Mouse (Mus musculus): ENCODE results near the gene Csnk1e.
A peak's percentile ranks its signal among the peaks of the same experiment; 100 is the strongest.
"Not testable (repeated sequence)": the region's sequence is repeated elsewhere in the genome, so short reads cannot be mapped to it uniquely, and the experiment has no call there.

Csnk1e gene

GRCm38 (mm10) chr15:79455106-79455810 lies at the start of gene Csnk1e:
Gene Csnk1e (minus strand): TSS chr15:79455566.
- DNase-seq (ENCODE audit: extremely low read depth, insufficient read length, low spot score), result peak; percentile 74

- no peak for DNase-seq (ENCODE audit: extremely low read depth, insufficient read length, low spot score)
Observed at GRCm38 (mm10) chr15:79504707-79505452, 49.5 kb upstream of the Csnk1e start, which contains the start of gene Kcnj4. Gene Kcnj4 (minus strand): TSS chr15:79505241.

- DNase-seq (ENCODE audit: extremely low read depth, insufficient read length, low spot score), result no peak
Observed at GRCm38 (mm10) chr15:79503438-79503837, 48.1 kb upstream of the Csnk1e start.

- DNase-seq (ENCODE audit: extremely low read depth, insufficient read length, low spot score), result no peak
Observed at GRCm38 (mm10) chr15:79502891-79503341, 47.5 kb upstream of the Csnk1e start.

DNA sequence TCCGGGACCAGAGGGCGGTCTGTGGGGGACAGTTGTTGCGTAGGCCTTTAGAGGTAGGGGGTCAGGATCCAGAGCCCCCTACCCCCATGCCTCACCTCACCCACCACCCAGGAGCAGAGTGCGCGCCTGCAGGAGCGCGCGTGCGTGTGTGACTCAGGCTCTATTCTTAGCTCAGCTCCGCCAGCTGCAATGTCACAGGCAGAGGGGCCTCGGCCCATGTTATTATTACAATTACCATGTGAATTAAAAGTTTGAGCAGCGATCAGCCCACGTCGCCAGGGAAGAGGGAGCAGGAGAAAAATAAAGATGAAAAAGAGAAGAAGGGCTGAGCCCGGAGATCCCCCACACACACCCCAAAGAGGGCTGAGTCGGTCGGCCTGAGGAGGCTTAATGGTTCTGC lies 44.7 kb upstream of the Csnk1e start:
- no peak for DNase-seq (ENCODE audit: extremely low read depth, insufficient read length, low spot score)

DNA sequence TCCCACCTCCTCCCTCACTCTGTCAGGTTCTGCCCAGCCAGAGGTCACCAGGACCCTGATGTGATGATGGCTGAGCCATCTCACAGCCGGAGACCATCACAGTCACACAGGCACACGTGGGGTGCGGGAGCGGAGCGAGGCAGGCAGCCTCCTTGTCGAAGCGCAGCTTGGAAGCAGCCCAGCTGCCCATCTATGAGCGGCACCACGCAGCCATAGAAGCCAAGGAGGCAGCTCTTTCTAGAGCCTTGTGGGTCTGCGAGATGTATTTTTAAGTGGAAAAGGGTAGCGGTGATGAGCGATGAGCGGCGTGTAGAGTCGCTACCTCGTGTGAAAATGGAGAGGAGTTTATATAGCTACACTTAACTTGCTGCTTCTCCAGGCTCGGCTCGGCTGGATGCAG lies 38.2 kb upstream of the Csnk1e start:
- DNase-seq (ENCODE audit: extremely low read depth, insufficient read length, low spot score), result no peak

- no peak for DNase-seq (ENCODE audit: extremely low read depth, insufficient read length, low spot score)
Observed at GRCm38 (mm10) chr15:79489463-79489862, 34.1 kb upstream of the Csnk1e start.

DNA sequence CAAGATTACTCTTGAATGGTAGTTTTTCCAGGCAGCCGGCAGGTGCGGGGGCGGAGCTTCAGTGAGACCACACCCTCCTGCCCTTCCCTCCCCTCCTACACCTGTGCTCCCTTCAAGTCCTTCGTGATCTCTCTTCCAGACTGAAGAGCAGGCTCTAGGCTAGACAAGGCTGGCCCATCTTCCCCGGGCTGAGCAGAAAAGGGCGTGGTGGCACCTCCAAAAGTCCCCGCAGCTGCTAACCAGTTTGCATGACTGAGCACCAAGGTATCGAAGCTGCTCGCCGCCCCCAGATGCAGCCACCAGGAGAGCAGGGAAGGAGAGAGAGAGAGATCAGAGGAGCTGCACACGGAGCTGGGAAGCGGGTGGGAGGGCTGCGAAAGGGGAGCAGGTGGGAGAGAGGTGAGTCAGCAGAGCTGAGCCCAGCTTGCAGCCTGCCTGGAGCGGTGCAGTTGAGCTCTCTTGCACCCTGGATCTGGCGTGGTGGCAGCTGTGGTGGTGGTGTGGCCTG lies 25.9 kb upstream of the Csnk1e start:
- no peak for DNase-seq (ENCODE audit: extremely low read depth, insufficient read length, low spot score)

DNA sequence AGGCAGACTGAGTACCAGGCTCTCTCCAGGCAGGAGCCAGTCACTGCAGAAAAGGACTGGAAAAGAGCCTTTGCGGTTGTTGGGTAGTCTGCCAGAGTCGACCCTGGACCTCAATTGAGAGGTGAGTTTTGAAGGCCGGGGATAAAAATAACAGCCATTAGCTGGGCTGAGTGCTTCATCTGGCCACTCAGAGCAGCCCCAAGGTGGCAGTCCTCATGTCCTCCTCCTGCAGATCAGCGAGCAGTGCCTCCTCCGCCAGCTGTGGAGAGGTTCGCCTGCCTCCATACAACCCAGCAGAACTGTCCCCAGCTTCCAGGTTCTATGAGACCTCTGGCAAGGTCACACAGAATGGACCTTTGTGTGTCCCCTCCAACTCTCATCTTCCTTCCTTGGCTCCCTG lies 21.9 kb upstream of the Csnk1e start:
- no peak for DNase-seq (ENCODE audit: extremely low read depth, insufficient read length, low spot score)

- DNase-seq (ENCODE audit: extremely low read depth, insufficient read length, low spot score), result no peak
Observed at GRCm38 (mm10) chr15:79473638-79474355, 18.4 kb upstream of the Csnk1e start.

- DNase-seq (ENCODE audit: extremely low read depth, insufficient read length, low spot score), result no peak
Observed at GRCm38 (mm10) chr15:79473042-79473441, 17.7 kb upstream of the Csnk1e start.

DNA sequence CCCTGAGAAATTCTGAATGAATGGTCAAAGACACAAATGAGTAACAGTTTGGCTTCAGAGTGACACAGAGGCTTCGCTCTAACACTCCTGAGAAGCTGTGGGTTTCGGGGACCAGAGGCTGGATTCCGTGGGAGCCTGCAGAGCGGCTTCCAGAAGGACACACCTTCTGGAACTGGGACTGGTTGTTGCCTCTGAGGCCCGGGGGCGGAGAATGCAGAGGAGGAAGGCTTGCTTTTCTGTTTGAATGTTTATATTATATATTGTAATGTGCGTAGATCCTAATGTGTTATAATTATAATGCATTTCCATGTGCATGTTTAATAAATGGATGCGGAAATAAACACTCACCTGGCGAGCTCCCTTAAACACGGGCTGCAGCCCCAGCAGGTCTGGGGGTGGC lies 15.7 kb upstream of the Csnk1e start:
- DNase-seq (ENCODE audit: extremely low read depth, insufficient read length, low spot score), result no peak

GRCm38 (mm10) chr15:79470583-79470982 lies 15.2 kb upstream of the Csnk1e start:
- DNase-seq (ENCODE audit: extremely low read depth, insufficient read length, low spot score), result no peak

DNA sequence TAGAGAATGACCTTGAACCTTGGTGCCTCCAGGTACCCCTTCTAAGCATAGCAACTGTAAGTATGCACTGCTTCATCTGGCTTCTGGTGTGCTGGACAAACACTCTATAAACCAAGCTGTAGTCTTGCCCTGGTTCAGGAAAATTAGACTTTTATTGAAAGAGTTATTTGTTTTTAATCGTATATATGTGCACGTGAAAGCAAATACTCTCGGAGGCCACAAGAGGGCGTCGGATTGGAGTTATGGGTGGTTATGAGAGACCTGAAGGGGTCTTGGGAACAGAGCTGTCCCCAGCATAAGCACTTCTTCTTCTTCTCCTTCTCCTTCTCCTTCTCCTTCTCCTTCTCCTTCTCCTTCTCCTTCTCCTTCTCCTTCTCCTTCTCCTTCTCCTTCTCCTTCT lies 14.2 kb upstream of the Csnk1e start:
- no peak for DNase-seq (ENCODE audit: extremely low read depth, insufficient read length, low spot score)

DNA sequence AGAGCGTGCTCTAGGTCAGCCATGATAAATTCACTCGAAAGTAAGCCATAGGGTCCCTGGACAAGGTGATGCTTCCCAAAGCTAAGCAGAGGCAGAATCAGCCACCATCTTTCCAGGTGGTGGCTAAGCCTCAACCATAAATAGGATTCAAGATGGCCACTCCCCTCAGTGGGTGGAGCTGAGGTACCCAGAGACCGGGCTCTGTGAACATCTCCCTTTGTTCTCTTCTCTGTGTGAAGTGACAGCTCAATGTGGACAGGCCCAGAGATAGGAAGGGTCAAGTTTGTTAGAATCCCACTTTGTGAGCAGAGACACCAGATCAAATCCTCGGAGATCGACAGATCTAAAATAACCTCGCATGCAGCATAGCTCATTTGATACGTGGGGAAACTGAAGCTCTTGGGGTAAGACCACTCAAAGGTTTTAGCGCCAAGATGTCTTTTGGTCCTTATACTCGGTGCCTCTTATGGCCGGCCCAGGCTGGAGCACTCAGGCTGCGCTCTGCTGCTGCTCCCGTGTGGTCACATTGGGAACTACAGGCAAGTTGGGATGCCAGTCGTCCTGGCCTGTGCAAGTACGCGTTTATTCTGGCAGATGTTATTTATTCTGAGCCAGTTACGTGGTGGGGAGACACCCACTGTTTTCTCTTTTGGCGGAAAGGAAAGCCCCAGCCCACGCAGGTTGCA lies 11.4 kb upstream of the Csnk1e start:
- DNase-seq (ENCODE audit: extremely low read depth, insufficient read length, low spot score), result peak; percentile 73

DNA sequence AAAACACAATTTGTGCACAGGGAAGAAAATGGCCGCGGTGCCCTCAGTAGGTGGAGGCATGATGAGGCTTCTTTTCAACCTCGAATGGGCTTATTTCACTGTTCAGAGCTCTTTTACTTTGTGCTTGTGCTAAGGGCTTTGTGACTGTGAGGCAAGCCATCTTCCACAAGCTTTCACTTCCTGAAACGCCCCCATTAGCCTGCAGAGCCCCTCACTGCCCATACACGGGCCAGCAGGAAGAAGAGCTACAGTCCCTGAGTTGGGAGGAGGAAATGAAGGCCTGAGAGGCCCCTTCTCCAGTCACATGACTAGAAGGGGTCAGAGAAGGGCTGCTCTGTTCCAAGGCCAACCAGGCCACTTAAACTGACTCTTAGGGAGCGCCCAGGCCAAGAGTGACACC lies 1.2 kb upstream of the Csnk1e start:
- DNase-seq (ENCODE audit: extremely low read depth, insufficient read length, low spot score), result no peak

- not testable (repeated sequence) for DNase-seq (ENCODE audit: extremely low read depth, insufficient read length, low spot score)
Observed at GRCm38 (mm10) chr15:79456104-79456503, 738 bp upstream of the Csnk1e start.

GRCm38 (mm10) chr15:79453831-79454230 lies 1.5 kb downstream of the Csnk1e start:
- DNase-seq (ENCODE audit: extremely low read depth, insufficient read length, low spot score), result no peak

GRCm38 (mm10) chr15:79448041-79448440 lies 7.3 kb downstream of the Csnk1e start:
- DNase-seq (ENCODE audit: extremely low read depth, insufficient read length, low spot score), result no peak

GRCm38 (mm10) chr15:79445786-79446654 lies 9.3 kb downstream of the Csnk1e start:
- no peak for DNase-seq (ENCODE audit: extremely low read depth, insufficient read length, low spot score)

Data from 3134 (cell line).